ENCODE assay signal across 24 mouse cellular contexts in the genomic region with DNA sequence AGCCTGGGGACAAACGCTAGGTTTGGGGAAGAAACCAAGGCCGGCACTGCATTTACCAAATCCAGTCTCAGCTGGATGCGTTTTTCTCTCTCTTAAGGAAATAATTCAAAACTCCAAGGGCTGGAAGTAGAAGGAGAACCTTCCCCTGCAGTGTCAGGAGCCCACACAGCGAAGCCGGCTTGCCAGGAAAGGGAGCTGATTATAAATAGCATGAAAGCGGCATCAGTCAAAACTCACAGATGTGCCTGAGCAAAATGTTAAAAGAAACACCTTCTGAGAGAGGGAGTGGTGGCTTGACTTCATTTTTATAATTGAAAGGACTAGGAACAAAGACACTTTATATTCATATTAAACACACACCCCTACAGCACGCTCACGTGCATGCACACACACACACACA. TPM values are rescaled to one million over a fixed set of nuclear protein-coding genes. Genes with fewer than 3 reads are reported as not detected.
A peak's percentile ranks its signal among the peaks of the same experiment; 100 is the strongest.
DNase-seq lines count a peak whose midpoint lies in the region; TF ChIP-seq lines count a peak whose summit lies in the region.
"Had no signal": no experiment of that assay in that cellular context is flagged by ENCODE, and none has a peak within 500 bp of the region (broad histone marks: within the 10 kb centered on the region; RNA-seq: fewer than 3 reads in every experiment).

No protein-coding gene starts in this region.

- peaks cover 6% of the 10 kb centered on the region for H3K4me1 ChIP-seq in olfactory bulb, adult 2 months (ENCODE audit: control insufficient read depth, insufficient read depth, low read length)
- H3K4me1 ChIP-seq: lung, embryonic 15.5 days; midbrain, embryonic 12.5 days had no signal

- no peak for TF ChIP-seq POLR2A in olfactory bulb, adult 2 months (IDR thresholded peaks at IDR 0.05; ENCODE audit: insufficient read depth, low read depth, low read length)

- no peak for TF ChIP-seq CTCF in olfactory bulb, adult 2 months (IDR thresholded peaks at IDR 0.05; ENCODE audit: insufficient read depth, low read depth, low read length)
- TF ChIP-seq CTCF in gastrocnemius, adult 2 months (IDR thresholded peaks at IDR 0.05) = no peak

- intact Hi-C loops in left cerebral cortex, postnatal 4 days (cut with DNase I) = no loop called here
- intact Hi-C loops in gastrocnemius, adult 2 months (cut with DNase I) = no loop called here
- intact Hi-C loops in gastrocnemius, postnatal 36 days (cut with DNase I) = no loop called here

- H3K4me3 ChIP-seq in olfactory bulb, adult 2 months (ENCODE audit: insufficient read depth, low read depth, low read length) = no peak overlapping the region
- H3K4me3 ChIP-seq in gastrocnemius, adult 2 months = no peak overlapping the region
- H3K4me3 ChIP-seq: embryonic facial prominence, embryonic 10.5 days; forebrain, embryonic 12.5 days; hindbrain, embryonic 15.5 days; lung, embryonic 15.5 days; midbrain, embryonic 12.5 days had no signal

- peak overlapping the region; percentile 55; the same call in 1 of the 2 replicates for H3K27ac ChIP-seq in olfactory bulb, adult 2 months (ENCODE audit: insufficient read depth, low read depth, low read length)
- H3K27ac ChIP-seq in gastrocnemius, adult 2 months = no peak overlapping the region
- H3K27ac ChIP-seq: embryonic facial prominence, embryonic 10.5 days; forebrain, embryonic 12.5 days; hindbrain, embryonic 15.5 days; liver, embryonic 14.5 days; lung, embryonic 15.5 days; macrophage; midbrain, embryonic 12.5 days had no signal

- DNase-seq in left cerebral cortex, adult 11 months (ENCODE audit: low spot score) = peak; percentile 46
- DNase-seq in left cerebral cortex, postnatal 4 days = no peak
- DNase-seq in brain, adult 2 months (ENCODE audit: low read depth, low spot score) = peak; percentile 88
- DNase-seq in frontal cortex, postnatal 36 days (ENCODE audit: low spot score in 2 of 2) = peak; percentile 60 to 76
- no peak for DNase-seq in gastrocnemius, postnatal 4 days (ENCODE audit: low spot score in 2 of 2)
- no peak for DNase-seq in gastrocnemius, adult 2 months
- DNase-seq in gastrocnemius, postnatal 36 days = no peak
- DNase-seq: adrenal gland, postnatal 14 days; heart, postnatal 10 days; kidney, postnatal 10 days; thymus, postnatal 14 days had no signal

- 43% methylated on average over 8 of the region's 8 CpGs for WGBS in olfactory bulb, adult 2 months

RNA-seq across cellular contexts. Expression of a gene that starts 30.4 kb away (rescaled TPM):
- not detected for total RNA-seq in left cerebral cortex, postnatal 4 days (2021)
- not detected in 2 replicates for polyA plus RNA-seq in olfactory bulb, adult 2 months (2012; ENCODE audit: insufficient read depth, insufficient read length, low replicate concordance, missing spikeins)
- total RNA-seq in gastrocnemius, postnatal 4 days (2021) = 1 to 10 TPM in 1 of 2 experiments, not detected in 1; 1.1 TPM
- total RNA-seq in gastrocnemius, adult 2 months (2021) = not detected
- not detected for total RNA-seq in gastrocnemius, postnatal 36 days (2021)
- total RNA-seq: CH12.LX; granulocyte monocyte progenitor cell, adult 5-6 weeks; layer of hippocampus, adult 18-20 months; layer of hippocampus, postnatal 25 days; MEL had no signal
- polyA plus RNA-seq: macrophage; midbrain, embryonic 12.5 days had no signal

RNA-seq across cellular contexts. Expression of a gene that starts 43.9 kb away (rescaled TPM):
- total RNA-seq in left cerebral cortex, postnatal 4 days (2021) = 10 to 100 TPM; 64.8 to 76.0 TPM
- polyA plus RNA-seq in olfactory bulb, adult 2 months (2012; ENCODE audit: insufficient read depth, insufficient read length, low replicate concordance, missing spikeins) = not detected in 2 replicates
- total RNA-seq in gastrocnemius, postnatal 4 days (2021) = 100 to 1,000 TPM; 107 to 122 TPM
- 100 to 1,000 TPM; 191 to 246 TPM for total RNA-seq in gastrocnemius, adult 2 months (2021)
- 100 to 1,000 TPM; 178 to 186 TPM for total RNA-seq in gastrocnemius, postnatal 36 days (2021)

Comparison
In these comparisons a context has a peak if more than half of its experiments do, and no peak if none do; other contexts are left out.
1. DNase-seq: peak in left cerebral cortex, adult 11 months (single experiment), brain, adult 2 months (single experiment) and frontal cortex, postnatal 36 days (2 of 2); none in left cerebral cortex, postnatal 4 days (single experiment), gastrocnemius, postnatal 4 days (0 of 2), gastrocnemius, adult 2 months (single experiment) and gastrocnemius, postnatal 36 days (0 of 2).